In genomic region chr19:8727495-8728114, GRCm38 (mm10) we compare ENCODE assay signal across 1 mouse cellular context.
TF ChIP-seq lines count a peak whose summit lies in the region.

No protein-coding gene starts in this region.

TF ChIP-seq in MEL, 35 proteins besides CTCF, POLR2A, EP300 and RAD21:
- TF ChIP-seq ZMIZ1 (IDR thresholded peaks at IDR 0.05; ENCODE audit: low read depth, low read length) (no peak), E2F4 (IDR thresholded peaks at IDR 0.05; ENCODE audit: borderline replicate concordance, low read depth, low read length) (no peak), CHD1 (IDR thresholded peaks at IDR 0.05; ENCODE audit: low read depth, low read length) (no peak), POLR2AphosphoS2 (IDR thresholded peaks at IDR 0.05; ENCODE audit: low read length) (peak; percentile 70), KAT2A (conservative IDR thresholded peaks at IDR 0.05; ENCODE audit: low read depth, low read length) (no peak), MAX (IDR thresholded peaks at IDR 0.05; ENCODE audit: low read length) (no peak), UBTF (IDR thresholded peaks at IDR 0.05; ENCODE audit: borderline replicate concordance, insufficient read depth, low read depth, low read length) (no peak), ETS1 (IDR thresholded peaks at IDR 0.05; ENCODE audit: low read depth, low read length) (no peak), NRF1 (IDR thresholded peaks at IDR 0.05; ENCODE audit: insufficient read depth, low read depth, low read length, poor library complexity, severe bottlenecking) (no peak), MEF2A (IDR thresholded peaks at IDR 0.05; ENCODE audit: extremely low read depth, insufficient replicate concordance, low read depth, low read length, poor library complexity, severe bottlenecking) (no peak), SMC3 (IDR thresholded peaks at IDR 0.05; ENCODE audit: low read depth, low read length) (peak; percentile 23; the same call in 1 of the 2 replicates), TCF12 (IDR thresholded peaks at IDR 0.05; ENCODE audit: low read depth, low read length) (no peak), MAFK (IDR thresholded peaks at IDR 0.05; ENCODE audit: borderline replicate concordance, low read depth, low read length) (no peak), MAZ (IDR thresholded peaks at IDR 0.05; ENCODE audit: low read depth, low read length) (no peak)
